Mouse (Mus musculus) heart, embryonic 10.5 days (tissue): ENCODE measurements around the gene Zfp820. TPM values are rescaled to one million over a fixed set of nuclear protein-coding genes. Genes with fewer than 3 reads are reported as not detected.
"Not testable (repeated sequence)": the region's sequence is repeated elsewhere in the genome, so short reads cannot be mapped to it uniquely, and the experiment has no call there.

Experiments
- DNase-seq: peaks from one replicate; pipeline ENCODE4 v3.0.0-alpha.2; 2017; ENCODE audit warnings: low spot score
- H3K27ac ChIP-seq: fragments of 300-500 bp; sonication (generic); 2 replicates; pipeline ENCODE4 v1.5.1; 2016; ENCODE audit warnings: mild to moderate bottlenecking
- H3K27me3 ChIP-seq: fragments of 300-500 bp; sonication (generic); 2 replicates; pipeline ENCODE4 v1.6.1; 2016; ENCODE audit warnings: mild to moderate bottlenecking; ENCODE audit not compliant: poor library complexity, insufficient read depth, severe bottlenecking
- H3K36me3 ChIP-seq: fragments of 300-500 bp; sonication (generic); 2 replicates; pipeline ENCODE4 v1.6.1; 2016; ENCODE audit warnings: mild to moderate bottlenecking, moderate library complexity
- H3K4me1 ChIP-seq: fragments of 300-500 bp; sonication (generic); 2 replicates; pipeline ENCODE4 v1.6.1; 2016; ENCODE audit warnings: mild to moderate bottlenecking
- H3K4me3 ChIP-seq: fragments of 300-500 bp; sonication (generic); 2 replicates; pipeline ENCODE4 v1.5.1; 2016; ENCODE audit warnings: mild to moderate bottlenecking, moderate library complexity
- H3K9me3 ChIP-seq: fragments of 300-500 bp; sonication (generic); 2 replicates; pipeline ENCODE4 v1.6.1; 2016; ENCODE audit warnings: mild to moderate bottlenecking, moderate library complexity
- WGBS: fragments of 180-500 bp; shearing (Covaris S2); methylation state at CpG from one replicate; pipeline ENCODE4 v1.1.7; 2016; 5-methylcytosine and 5-hydroxymethylcytosine counted together
- polyA plus RNA-seq: library from polyadenylated mRNA; unstranded; fragments of >200 nt; fragmentation: Nextera tagmentation; extraction: Ambion mirVana; gene quantifications from 2 replicates; pipeline ENCODE4 v1.2.1, GENCODE M21; 2016

Zfp820 gene
- polyA plus RNA-seq, result 4.5 and 4.7 TPM in 2 replicates

DNA sequence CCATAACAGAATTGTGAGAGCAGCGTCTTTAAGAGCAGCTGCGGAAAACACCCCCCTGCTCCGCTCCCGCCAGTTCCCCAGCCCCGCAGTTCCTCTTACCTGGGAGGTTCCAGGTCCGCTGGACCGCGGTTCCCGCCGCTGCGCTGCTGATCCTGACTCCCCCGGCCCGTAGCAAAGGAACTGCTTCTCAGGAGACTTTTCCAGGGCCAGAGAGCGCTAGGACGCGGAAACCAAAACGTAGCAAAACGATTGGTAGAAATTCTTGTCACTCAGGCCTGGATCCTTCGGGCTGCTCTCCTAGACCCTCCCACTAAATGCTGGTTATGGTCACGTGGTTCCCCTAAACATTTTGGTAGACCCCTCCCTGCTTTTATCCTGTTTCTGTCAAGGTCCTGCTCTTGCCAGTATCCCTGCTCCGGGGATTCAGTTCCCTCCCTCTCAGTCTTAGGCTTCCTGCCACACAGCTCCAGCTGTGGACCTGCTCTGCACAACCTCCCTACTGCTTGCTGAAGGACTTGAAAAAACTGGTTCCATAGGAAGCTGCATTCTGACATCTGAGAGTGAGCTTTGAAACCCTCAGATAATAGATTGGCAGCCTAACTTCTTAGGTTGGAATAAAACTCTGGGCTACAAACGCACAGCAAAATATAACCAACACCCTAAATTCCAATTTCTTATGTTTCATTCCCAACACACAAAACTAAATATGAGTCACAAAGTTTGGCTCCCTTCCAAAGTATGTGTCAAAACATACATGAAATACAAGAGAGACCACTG lies at the start of gene Zfp820:
Gene Zfp820 (minus strand): TSS at position 228 of the 777 bp plus-strand sequence.
- Histone ChIP-seq H3K4me1 (no peaks in the 10 kb centered on the region), H3K9me3 (no peaks in the 10 kb centered on the region), H3K27me3 (no peaks in the 10 kb centered on the region), H3K36me3 (no peaks in the 10 kb centered on the region), H3K27ac (peak within 1 kb of the TSS; percentile 84), H3K4me3 (peak within 1 kb of the TSS; percentile 65)
- 3% methylated on average over 22 of the region's 22 CpGs for WGBS
- peak; percentile 93 for DNase-seq

DNA sequence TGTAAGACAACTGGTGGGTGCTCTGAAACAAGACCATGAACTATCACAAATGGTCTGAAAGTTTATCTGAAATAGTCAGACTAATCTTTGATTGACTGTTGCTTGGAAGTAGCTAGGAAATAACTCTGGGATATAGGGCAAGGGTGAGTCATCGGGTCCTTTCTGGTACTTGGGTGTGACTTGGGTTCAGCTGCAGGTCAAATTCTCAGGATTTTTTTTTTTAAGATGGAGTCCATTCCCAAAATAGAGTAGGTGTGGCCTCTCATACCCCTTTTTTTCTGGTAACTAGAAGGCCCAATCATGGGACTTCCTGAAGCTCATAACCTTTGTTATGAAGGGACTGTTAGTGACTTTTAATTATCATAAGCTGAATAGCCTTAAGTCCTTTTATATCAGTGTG lies 25.7 kb upstream of the Zfp820 start:
- H3K36me3 ChIP-seq, result no peaks in the 10 kb centered on the region
- H3K27ac ChIP-seq, result no peak overlapping the region
- no peaks in the 10 kb centered on the region for H3K27me3 ChIP-seq
- H3K4me3 ChIP-seq, result no peak overlapping the region
- WGBS, result 61% methylated on average over 1 of the region's 1 CpGs
- peaks cover 9% of the 10 kb centered on the region; the same call in 1 of the 2 replicates for H3K9me3 ChIP-seq
- H3K4me1 ChIP-seq, result no peaks in the 10 kb centered on the region
- DNase-seq, result no peak

DNA sequence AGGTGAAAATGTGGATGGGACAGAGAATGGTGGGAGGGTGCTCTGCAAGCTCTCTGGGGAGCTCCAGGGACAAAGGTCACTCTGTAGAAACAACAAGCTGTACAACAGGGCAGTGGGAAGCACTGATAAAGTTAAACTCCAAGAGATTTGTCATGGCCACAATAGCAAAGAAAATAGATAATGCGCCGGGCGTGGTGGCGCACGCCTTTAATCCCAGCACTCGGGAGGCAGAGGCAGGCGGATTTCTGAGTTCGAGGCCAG lies 680 bp upstream of the Zfp820 start:
- not testable (repeated sequence) for H3K9me3 ChIP-seq, H3K36me3 ChIP-seq, H3K4me1 ChIP-seq, H3K27me3 ChIP-seq, H3K27ac ChIP-seq, H3K4me3 ChIP-seq, DNase-seq
- 76% methylated on average over 8 of the region's 8 CpGs for WGBS

- 62% methylated on average over 2 of the region's 2 CpGs for WGBS
- Histone ChIP-seq H3K36me3 (0 out of 2 replicates have a peak, but pooled peaks cover 2% of the 10 kb centered on the region), H3K9me3 (no peaks in the 10 kb centered on the region), H3K4me1 (no peaks in the 10 kb centered on the region), H3K27ac (no peak overlapping the region), H3K27me3 (no peaks in the 10 kb centered on the region), H3K4me3 (no peak overlapping the region)
- DNase-seq, result no peak
Measured at GRCm38 (mm10) chr17:21838510-21838909, 7.1 kb downstream of the Zfp820 start.

GRCm38 (mm10) chr17:21801373-21801772 lies 44.2 kb downstream of the Zfp820 start:
- H3K4me1 ChIP-seq, H3K4me3 ChIP-seq, H3K36me3 ChIP-seq, H3K27me3 ChIP-seq, H3K27ac ChIP-seq, H3K9me3 ChIP-seq, DNase-seq: not testable (repeated sequence)
- 40% methylated on average over 19 of the region's 19 CpGs for WGBS

DNA sequence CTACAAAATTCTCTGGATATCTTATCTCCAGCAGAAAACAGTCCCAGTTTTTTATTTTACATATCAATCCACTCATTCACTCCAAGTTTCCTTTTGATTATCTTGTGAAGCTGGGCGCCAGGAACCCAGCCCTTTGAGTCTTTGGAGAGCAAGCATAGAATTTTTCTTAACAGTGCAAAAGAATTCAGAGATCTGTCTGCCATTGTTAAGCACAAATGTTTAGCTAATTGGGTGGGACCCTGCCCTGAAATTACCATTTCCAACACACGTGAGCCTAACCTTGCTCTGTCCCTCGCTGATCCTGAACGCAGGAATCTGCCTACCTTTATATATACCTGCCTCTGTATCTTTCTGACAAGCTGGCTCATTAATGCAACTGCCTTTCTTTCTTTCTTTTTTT lies 53.3 kb downstream of the Zfp820 start:
- WGBS, result 77% methylated on average over 4 of the region's 4 CpGs
- no peaks in the 10 kb centered on the region for H3K36me3 ChIP-seq

DNA sequence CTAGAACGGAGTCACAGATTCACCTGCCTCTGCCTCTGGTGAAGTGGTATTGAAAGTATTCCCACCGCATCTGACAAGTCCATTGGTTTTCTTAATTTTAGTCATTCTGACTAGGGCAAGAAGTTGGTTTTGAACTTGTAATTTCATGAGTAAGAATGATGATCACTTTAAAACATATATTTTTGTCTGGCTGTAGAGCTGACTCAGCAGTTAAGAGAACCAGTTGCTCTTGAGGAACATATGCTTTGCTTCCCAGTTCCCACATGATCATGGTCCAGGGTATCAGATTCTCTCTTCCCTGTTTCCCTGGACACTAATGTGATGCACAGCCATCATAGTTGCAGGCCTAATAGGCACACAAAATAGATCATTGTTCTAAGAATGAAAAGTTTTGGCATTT lies 75.2 kb downstream of the Zfp820 start:
- Histone ChIP-seq H3K36me3 (no peaks in the 10 kb centered on the region), H3K4me1 (no peaks in the 10 kb centered on the region)
- 82% methylated on average over 2 of the region's 2 CpGs for WGBS

More for the DNA sequence above, 53.3 kb downstream of the Zfp820 start:
- Histone ChIP-seq H3K27me3 (no peaks in the 10 kb centered on the region), H3K4me3 (no peak overlapping the region), H3K4me1 (no peaks in the 10 kb centered on the region), H3K9me3 (0 out of 2 replicates have a peak, but pooled peaks cover 4% of the 10 kb centered on the region), H3K27ac (no peak overlapping the region)
- DNase-seq, result no peak

More for the DNA sequence above, 75.2 kb downstream of the Zfp820 start:
- no peak for DNase-seq
- H3K27me3 ChIP-seq, result no peaks in the 10 kb centered on the region
- no peak overlapping the region for H3K27ac ChIP-seq
- no peak overlapping the region for H3K4me3 ChIP-seq
- no peaks in the 10 kb centered on the region for H3K9me3 ChIP-seq

Other genes starting within 250 kb of the Zfp820 start
- 2.7 and 2.9 TPM in 2 replicates for gene Zfp983, start 195.1 kb downstream of the Zfp820 start, polyA plus RNA-seq
- 4.1 and 4.9 TPM in 2 replicates for gene Gm10226, start 153.9 kb downstream of the Zfp820 start, polyA plus RNA-seq
- 7.8 and 11.0 TPM in 2 replicates for gene Zfp760, start 138.0 kb downstream of the Zfp820 start, polyA plus RNA-seq
- 5.8 and 6.6 TPM in 2 replicates for gene Zfp229, start 115.0 kb downstream of the Zfp820 start, polyA plus RNA-seq
- gene Zfp995, start 64.2 kb upstream of the Zfp820 start, polyA plus RNA-seq, result 3.9 and 5.1 TPM in 2 replicates
- 16.0 and 17.7 TPM in 2 replicates for gene Zfp942, start 116.7 kb upstream of the Zfp820 start, polyA plus RNA-seq
- gene Zfp943, start 116.8 kb upstream of the Zfp820 start, polyA plus RNA-seq, result 11.9 and 14.6 TPM in 2 replicates